Mouse (Mus musculus) forebrain, postnatal 0 days (tissue): ENCODE measurements at regions not wholly inside any gene's neighbourhood (a gene's known extent, or its start where the extent isn't known, plus 50 kb on each side); places are given as distances from the start of the nearest gene placed in this dataset.

Source experiments
- ATAC-seq: fragments of 200-750 bp; cut with Nextera tagmentation; 2 replicates; pipeline ENCODE4 v1.8.0; 2017; ENCODE audit warnings: mild to moderate bottlenecking, moderate library complexity
- DNase-seq: peaks from one replicate; pipeline ENCODE4 v3.0.0-alpha.2; 2015
- H3K27ac ChIP-seq: fragments of 300-500 bp; sonication (generic); 2 replicates; pipeline ENCODE4 v1.5.1; 2014; ENCODE audit warnings: low read depth, mild to moderate bottlenecking, antibody characterized with exemption, low read length, moderate library complexity, mixed read lengths
- H3K27me3 ChIP-seq: fragments of 300-500 bp; sonication (generic); 2 replicates; pipeline ENCODE4 v1.6.1; 2014; ENCODE audit warnings: mild to moderate bottlenecking, low read length, mixed read lengths; ENCODE audit not compliant: insufficient read depth
- H3K36me3 ChIP-seq: fragments of 300-500 bp; sonication (generic); 2 replicates; pipeline ENCODE4 v1.6.1; 2014; ENCODE audit warnings: mild to moderate bottlenecking, moderate library complexity; ENCODE audit not compliant: insufficient read depth
- H3K4me1 ChIP-seq: fragments of 300-500 bp; sonication (generic); 2 replicates; pipeline ENCODE4 v1.6.1; 2014; ENCODE audit warnings: antibody characterized with exemption; ENCODE audit not compliant: insufficient read depth
- H3K4me2 ChIP-seq: fragments of 300-500 bp; sonication (generic); 2 replicates; pipeline ENCODE4 v1.6.1; 2014; ENCODE audit warnings: low read depth, mild to moderate bottlenecking, moderate library complexity
- H3K4me3 ChIP-seq: fragments of 300-500 bp; sonication (generic); 2 replicates; pipeline ENCODE4 v1.5.1; 2014; ENCODE audit warnings: low read depth, low read length, mixed read lengths
- H3K9ac ChIP-seq: fragments of 300-500 bp; sonication (generic); 2 replicates; pipeline ENCODE4 v1.6.1; 2014; ENCODE audit warnings: mild to moderate bottlenecking
- H3K9me3 ChIP-seq: fragments of 300-500 bp; sonication (generic); 2 replicates; pipeline ENCODE4 v1.6.1; 2016; ENCODE audit warnings: low read length
- CTCF ChIP-seq: sonication (generic); IDR thresholded peaks from 2 replicates; pipeline ENCODE4 v1.5.1; 2016; ENCODE audit warnings: antibody characterized with exemption, control low read depth, low read depth
- WGBS: fragments of 180-500 bp; shearing (Covaris S2); extraction: QIAGEN DNeasy Blood & Tissue Kit; methylation state at CpG from one replicate; pipeline ENCODE4 v1.1.7; 2014; 5-methylcytosine and 5-hydroxymethylcytosine counted together

GRCm38 (mm10) chr1:67481974-67482373 lies 359.1 kb downstream of the Cps1 start:
- no peaks in the 10 kb centered on the region for H3K36me3 ChIP-seq
- no peak overlapping the region for H3K4me3 ChIP-seq
- no peak overlapping the region for H3K27ac ChIP-seq
- no peaks in the 10 kb centered on the region for H3K27me3 ChIP-seq
- DNase-seq (no peak), ATAC-seq (no peak)
- no peak for TF ChIP-seq CTCF
- WGBS, result 86% methylated on average over 1 of the region's 1 CpGs
- H3K4me2 ChIP-seq, result no peak overlapping the region
- H3K4me1 ChIP-seq, result no peaks in the 10 kb centered on the region
- no peaks in the 10 kb centered on the region for H3K9me3 ChIP-seq
- H3K9ac ChIP-seq, result no peak overlapping the region

GRCm38 (mm10) chr1:67504140-67504539 lies 381.3 kb downstream of the Cps1 start:
- peak; percentile 65 for ATAC-seq

GRCm38 (mm10) chr1:67505746-67506145 lies 382.9 kb downstream of the Cps1 start:
- 51% methylated on average over 2 of the region's 2 CpGs for WGBS
- no peaks in the 10 kb centered on the region for H3K36me3 ChIP-seq
- no peak overlapping the region for H3K4me3 ChIP-seq
- H3K9me3 ChIP-seq, result no peaks in the 10 kb centered on the region
- H3K27me3 ChIP-seq, result no peaks in the 10 kb centered on the region
- TF ChIP-seq CTCF, result no peak
- no peaks in the 10 kb centered on the region for H3K4me1 ChIP-seq
- H3K9ac ChIP-seq, result no peak overlapping the region
- no peak overlapping the region for H3K4me2 ChIP-seq
- ATAC-seq (peak; percentile 42; the same call in 1 of the 2 replicates), DNase-seq (peak; percentile 52)
- no peak overlapping the region for H3K27ac ChIP-seq

More at GRCm38 (mm10) chr1:67504140-67504539, 381.3 kb downstream of the Cps1 start:
- no peaks in the 10 kb centered on the region for H3K36me3 ChIP-seq
- H3K4me3 ChIP-seq, result no peak overlapping the region
- no peaks in the 10 kb centered on the region for H3K4me1 ChIP-seq
- H3K27ac ChIP-seq, result no peak overlapping the region
- H3K9me3 ChIP-seq, result no peaks in the 10 kb centered on the region
- H3K27me3 ChIP-seq, result no peaks in the 10 kb centered on the region
- no peak overlapping the region for H3K4me2 ChIP-seq
- DNase-seq, result peak; percentile 35
- no peak for TF ChIP-seq CTCF
- H3K9ac ChIP-seq, result no peak overlapping the region
- WGBS, result 67% methylated on average over 3 of the region's 3 CpGs

GRCm38 (mm10) chr1:67518295-67518694 lies 395.5 kb downstream of the Cps1 start:
- ATAC-seq (no peak), DNase-seq (no peak)
- Histone ChIP-seq H3K9ac (no peak overlapping the region), H3K36me3 (no peaks in the 10 kb centered on the region), H3K4me3 (no peak overlapping the region), H3K27ac (no peak overlapping the region), H3K9me3 (no peaks in the 10 kb centered on the region), H3K4me1 (no peaks in the 10 kb centered on the region), H3K27me3 (no peaks in the 10 kb centered on the region), H3K4me2 (no peak overlapping the region)
- TF ChIP-seq CTCF, result no peak
- 90% methylated on average over 3 of the region's 3 CpGs for WGBS

- H3K4me3 ChIP-seq, result no peak overlapping the region
- TF ChIP-seq CTCF, result no peak
- no peaks in the 10 kb centered on the region for H3K27me3 ChIP-seq
- DNase-seq, result peak; percentile 10
- H3K4me1 ChIP-seq, result no peaks in the 10 kb centered on the region
- no peak for ATAC-seq
- no peak overlapping the region for H3K4me2 ChIP-seq
- no peaks in the 10 kb centered on the region for H3K9me3 ChIP-seq
- no peaks in the 10 kb centered on the region for H3K36me3 ChIP-seq
- no peak overlapping the region for H3K27ac ChIP-seq
- no peak overlapping the region for H3K9ac ChIP-seq
Observed at GRCm38 (mm10) chr1:67558728-67559127, 435.9 kb downstream of the Cps1 start.

- H3K9me3 ChIP-seq, result no peaks in the 10 kb centered on the region
- ATAC-seq (no peak), DNase-seq (peak; percentile 36)
Observed at GRCm38 (mm10) chr1:67559179-67559578, 436.4 kb downstream of the Cps1 start.

GRCm38 (mm10) chr1:67571616-67572015 lies 448.8 kb downstream of the Cps1 start:
- DNase-seq (no peak), ATAC-seq (no peak)
- Histone ChIP-seq H3K27me3 (no peaks in the 10 kb centered on the region), H3K4me2 (no peak overlapping the region), H3K9me3 (no peaks in the 10 kb centered on the region), H3K4me3 (no peak overlapping the region), H3K4me1 (no peaks in the 10 kb centered on the region), H3K36me3 (no peaks in the 10 kb centered on the region), H3K9ac (no peak overlapping the region), H3K27ac (no peak overlapping the region)
- no peak for TF ChIP-seq CTCF
- 71% methylated on average over 1 of the region's 1 CpGs for WGBS

More at GRCm38 (mm10) chr1:67559179-67559578, 436.4 kb downstream of the Cps1 start:
- Histone ChIP-seq H3K4me2 (no peak overlapping the region), H3K4me1 (no peaks in the 10 kb centered on the region), H3K4me3 (no peak overlapping the region), H3K9ac (no peak overlapping the region), H3K27ac (no peak overlapping the region), H3K36me3 (no peaks in the 10 kb centered on the region), H3K27me3 (no peaks in the 10 kb centered on the region)
- WGBS, result 54% methylated on average over 1 of the region's 1 CpGs
- peak; percentile 59 for TF ChIP-seq CTCF

- Histone ChIP-seq H3K27ac (no peak overlapping the region), H3K4me2 (no peak overlapping the region), H3K27me3 (no peaks in the 10 kb centered on the region), H3K9me3 (no peaks in the 10 kb centered on the region), H3K4me1 (no peaks in the 10 kb centered on the region), H3K4me3 (no peak overlapping the region), H3K9ac (no peak overlapping the region), H3K36me3 (no peaks in the 10 kb centered on the region)
- DNase-seq (no peak), ATAC-seq (no peak)
- WGBS, result 89% methylated on average over 2 of the region's 2 CpGs
- no peak for TF ChIP-seq CTCF
Observed at GRCm38 (mm10) chr1:67579732-67580131, 456.9 kb downstream of the Cps1 start.
